Mouse (Mus musculus) fat pad, adult 2 months (tissue): ENCODE data around the gene Cacul1.

Experiments used
- DNase-seq: peaks from one replicate; pipeline ENCODE4 v3.0.0-alpha.2; 2011; ENCODE audit warnings: low read depth, low spot score; ENCODE audit errors: extremely low read depth

Cacul1 gene

DNA sequence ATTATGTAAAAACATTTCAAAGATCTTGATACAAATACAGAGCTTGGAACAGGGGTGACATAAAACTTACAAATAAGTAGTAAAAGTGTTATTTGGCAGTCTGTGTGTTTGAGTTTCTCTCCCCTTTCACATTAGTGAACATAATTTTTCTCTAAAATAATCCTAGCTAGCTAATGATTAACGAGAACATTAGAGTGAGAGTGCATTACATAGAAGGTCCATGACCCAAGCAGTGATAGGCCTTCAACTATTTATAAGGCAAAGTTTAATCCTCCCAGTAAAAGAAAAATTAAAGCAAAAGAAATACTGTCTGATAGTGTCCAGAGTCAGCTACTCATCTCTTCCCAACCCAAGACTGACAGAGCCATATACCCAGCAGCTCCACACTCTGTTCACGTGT is 48.9 kb downstream of the Cacul1 start:
- no peak for DNase-seq

- no peak for DNase-seq
Observed at GRCm38 (mm10) chr19:60530171-60530570, 50.7 kb downstream of the Cacul1 start.

- no peak for DNase-seq
Observed at GRCm38 (mm10) chr19:60529302-60529701, 51.5 kb downstream of the Cacul1 start.

DNA sequence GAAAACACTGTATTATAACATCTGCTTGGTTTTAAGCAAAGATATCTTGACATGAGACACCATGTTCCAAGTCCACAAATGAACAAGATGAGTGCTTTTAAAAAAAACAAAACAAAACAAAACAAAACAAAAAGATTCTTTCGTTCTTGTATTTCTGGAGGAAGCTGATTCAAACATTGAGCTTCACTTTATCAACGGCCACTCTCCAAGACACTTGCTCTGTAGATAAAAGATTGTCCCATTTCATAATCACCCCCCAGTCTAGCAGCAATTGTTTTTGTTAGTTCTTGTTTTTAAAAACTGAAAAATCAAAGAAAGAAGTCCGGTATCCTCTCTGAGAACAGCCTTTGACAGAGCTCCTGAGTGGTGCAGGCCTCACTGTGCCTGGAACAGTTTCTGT is 52.2 kb downstream of the Cacul1 start:
- DNase-seq: no peak

GRCm38 (mm10) chr19:60526876-60527275 is 53.9 kb downstream of the Cacul1 start:
- no peak for DNase-seq

GRCm38 (mm10) chr19:60525086-60525485 is 55.7 kb downstream of the Cacul1 start:
- DNase-seq: no peak

DNA sequence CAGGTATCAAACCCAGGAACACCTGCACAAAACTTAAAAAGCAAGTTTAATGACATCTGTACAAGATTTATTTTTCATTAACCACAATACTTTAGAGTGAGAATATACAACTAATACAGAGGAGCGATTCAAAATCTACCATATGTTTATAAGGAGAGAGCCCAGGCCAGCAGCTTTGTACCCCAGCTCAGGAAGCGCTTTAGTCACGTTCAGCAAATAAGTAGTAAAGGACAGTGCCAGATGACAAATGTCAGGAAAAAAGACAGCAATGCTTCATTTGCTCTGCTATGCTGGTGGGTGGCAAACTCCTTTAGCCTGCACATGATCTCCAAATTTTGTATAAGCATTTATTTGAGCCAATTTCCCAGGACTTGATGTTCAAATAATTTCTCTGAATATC is 56.1 kb downstream of the Cacul1 start:
- no peak for DNase-seq

GRCm38 (mm10) chr19:60520131-60520530 is 60.7 kb downstream of the Cacul1 start:
- DNase-seq: no peak

DNA sequence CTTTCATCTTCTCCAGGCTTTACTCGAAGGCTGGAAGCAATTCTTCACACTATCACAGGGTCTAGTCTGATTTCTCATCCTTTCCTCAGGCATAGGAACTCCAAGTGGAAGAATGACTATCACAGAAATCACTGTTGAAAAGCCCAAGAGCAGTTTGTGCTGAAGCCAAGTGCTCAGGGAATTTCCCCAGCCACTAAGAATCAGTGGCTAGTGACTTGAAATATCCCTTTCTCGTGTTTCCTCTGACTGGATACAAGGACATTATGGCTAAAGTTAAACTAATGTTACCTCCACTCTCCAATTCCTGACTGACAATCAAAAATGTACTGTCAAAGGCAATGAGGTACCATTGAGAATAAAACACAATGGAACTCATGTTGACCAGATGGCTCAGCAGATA is 65.8 kb downstream of the Cacul1 start:
- no peak for DNase-seq

- no peak for DNase-seq
Observed at GRCm38 (mm10) chr19:60513431-60513830, 67.4 kb downstream of the Cacul1 start.

DNA sequence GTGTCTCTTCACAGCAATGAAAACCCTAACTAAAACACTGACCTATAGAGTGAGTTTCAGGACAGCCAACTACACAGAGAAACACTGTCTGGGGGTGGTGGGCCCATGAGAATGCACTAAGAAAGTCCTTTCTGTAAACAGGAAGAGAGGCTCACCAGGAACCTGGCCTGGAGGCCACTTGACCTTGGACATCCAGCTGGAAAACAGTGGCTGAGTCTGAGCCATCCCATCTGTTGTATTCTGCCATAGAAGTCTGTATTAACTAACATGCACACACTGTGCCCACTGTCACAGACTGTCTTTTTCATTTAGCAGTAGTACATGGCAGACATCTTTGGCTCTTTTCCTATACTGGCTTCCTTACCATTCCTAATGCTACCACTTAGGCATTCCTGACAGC is 80.6 kb downstream of the Cacul1 start:
- DNase-seq: no peak

DNA sequence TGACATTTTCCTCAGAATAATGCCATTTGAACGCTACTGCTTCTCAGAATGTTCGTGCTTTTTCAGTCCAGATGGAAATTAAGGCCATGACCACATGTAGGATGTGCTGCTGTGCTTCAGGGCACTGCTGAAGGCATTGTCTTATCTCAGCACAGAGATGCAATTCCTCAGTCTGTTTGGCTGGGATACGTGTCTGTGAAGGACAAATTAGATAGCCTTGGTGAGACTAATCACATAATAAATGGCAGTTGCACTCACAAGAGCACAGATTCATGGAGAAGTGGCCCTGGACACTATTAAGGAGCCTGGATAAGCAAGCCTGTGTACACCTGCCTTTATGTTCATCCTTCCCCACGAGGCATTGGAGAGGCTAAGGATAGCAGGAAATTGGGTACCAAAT is 83.7 kb downstream of the Cacul1 start:
- no peak for DNase-seq

DNA sequence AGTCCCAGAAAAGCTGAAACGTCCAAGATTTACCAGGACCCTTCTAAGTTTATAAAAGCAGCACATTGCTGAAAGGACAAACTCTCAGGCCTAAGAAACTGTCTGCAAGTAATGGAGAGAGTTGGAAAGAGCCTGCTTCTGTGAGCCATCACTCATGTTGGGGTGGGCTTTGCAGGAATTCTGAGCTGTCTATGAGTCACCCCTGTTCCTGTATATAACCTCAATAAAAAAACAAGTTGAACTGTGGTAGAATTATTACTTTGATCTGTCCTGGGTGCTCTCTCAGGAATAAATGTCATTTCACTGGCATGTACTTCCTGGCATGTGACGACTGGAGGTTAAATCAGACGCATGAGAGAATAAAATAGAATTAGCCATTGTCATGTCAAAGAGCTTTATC is 85.1 kb downstream of the Cacul1 start:
- DNase-seq: no peak

- no peak for DNase-seq
Observed at GRCm38 (mm10) chr19:60489566-60489965, 91.3 kb downstream of the Cacul1 start.

- no peak for DNase-seq
Observed at GRCm38 (mm10) chr19:60485261-60485660, 95.6 kb downstream of the Cacul1 start.

- DNase-seq: no peak
Observed at GRCm38 (mm10) chr19:60478859-60479258, 102.0 kb downstream of the Cacul1 start.

DNA sequence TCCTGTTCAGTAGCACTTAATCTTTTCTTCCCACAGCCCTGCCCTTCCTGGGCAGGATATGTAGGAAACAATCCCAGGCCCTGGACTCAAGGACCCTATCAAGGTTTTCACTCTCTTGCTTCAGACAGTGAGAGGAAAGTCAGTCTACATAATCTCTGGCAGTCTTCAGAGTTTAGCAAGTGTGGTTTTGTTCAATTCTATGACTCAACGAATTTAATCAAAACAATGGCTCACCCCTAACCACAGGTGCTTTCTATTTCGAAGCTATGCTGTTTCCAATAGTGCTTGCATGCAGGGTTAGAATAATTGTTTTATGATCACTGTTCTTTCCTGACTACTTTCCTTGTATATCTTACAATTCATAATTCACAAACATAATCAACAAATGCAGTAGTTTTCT is 103.0 kb downstream of the Cacul1 start:
- no peak for DNase-seq
